Mouse (Mus musculus) right cerebral cortex, postnatal 10 days (tissue): ENCODE results near the gene Grik4.

Experiments used
- DNase-seq, 2 experiments: peaks; one replicate each; pipeline ENCODE4 v3.0.0; 2021; ENCODE audit warnings: low spot score in 2 of 2

Grik4 gene

GRCm38 (mm10) chr9:42898091-42898591 lies 46.2 kb downstream of the Grik4 start:
- DNase-seq: peak; percentile 55 to 59

GRCm38 (mm10) chr9:42897361-42898051 lies 46.8 kb downstream of the Grik4 start:
- DNase-seq: peak; percentile 78 to 84

DNA sequence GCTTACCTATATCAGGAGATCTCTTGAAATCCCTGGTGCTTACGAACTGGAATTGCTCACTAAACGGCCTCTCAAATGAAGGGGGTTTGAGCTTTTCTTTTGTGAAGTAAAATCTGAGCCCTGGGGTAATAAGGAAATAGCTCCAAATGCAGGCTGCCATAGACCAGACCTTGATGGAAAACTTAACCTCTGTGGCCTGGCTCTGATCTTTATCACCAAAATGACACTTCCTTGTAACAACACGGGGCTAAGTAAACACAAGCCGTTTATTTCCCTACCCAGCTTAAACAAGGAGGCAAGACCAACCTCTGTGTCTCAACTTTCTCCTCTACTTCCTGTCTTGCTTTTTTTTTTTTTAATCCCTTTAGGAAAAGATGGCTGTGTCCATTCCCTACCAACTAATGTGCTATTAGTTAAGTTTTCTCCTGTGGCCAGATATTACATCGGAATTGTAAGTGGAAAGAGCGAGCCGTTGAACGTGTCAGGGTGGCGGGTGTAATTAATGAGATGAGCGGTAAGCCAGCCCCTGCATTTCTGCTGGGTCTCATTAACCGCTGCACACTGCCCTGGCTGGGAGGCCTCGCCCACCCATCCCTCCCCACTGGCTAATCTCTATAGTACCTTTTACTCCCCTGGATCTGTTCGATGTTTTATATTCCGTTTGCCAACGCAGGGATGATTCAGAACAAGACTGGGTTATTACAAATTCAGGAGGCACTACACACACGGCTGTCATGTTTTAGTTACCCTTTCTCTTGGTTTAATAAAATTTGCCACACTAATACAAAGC lies 47.7 kb downstream of the Grik4 start:
- DNase-seq: no peak

DNA sequence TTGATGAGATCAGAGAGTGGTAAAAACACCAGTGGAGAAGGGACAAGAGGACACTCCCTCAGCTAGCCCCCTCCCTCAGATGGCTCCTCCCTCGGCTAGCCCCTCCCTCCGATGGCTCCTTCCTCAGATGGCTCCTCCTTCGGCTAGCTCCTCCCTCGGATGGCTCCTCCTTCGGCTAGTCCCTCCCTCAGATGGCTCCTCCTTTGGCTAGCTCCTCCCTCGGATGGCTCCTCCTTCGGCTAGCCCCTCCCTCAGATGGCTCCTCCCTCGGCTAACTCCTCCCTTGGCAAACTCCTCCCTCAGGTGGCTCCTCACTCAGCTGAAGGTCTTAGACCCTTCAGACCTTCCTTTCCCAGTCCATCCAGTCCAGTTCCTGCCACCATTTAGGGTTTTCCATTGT lies 51.5 kb downstream of the Grik4 start:
- DNase-seq: no peak

GRCm38 (mm10) chr9:42887930-42888329 lies 56.4 kb downstream of the Grik4 start:
- DNase-seq: no peak

DNA sequence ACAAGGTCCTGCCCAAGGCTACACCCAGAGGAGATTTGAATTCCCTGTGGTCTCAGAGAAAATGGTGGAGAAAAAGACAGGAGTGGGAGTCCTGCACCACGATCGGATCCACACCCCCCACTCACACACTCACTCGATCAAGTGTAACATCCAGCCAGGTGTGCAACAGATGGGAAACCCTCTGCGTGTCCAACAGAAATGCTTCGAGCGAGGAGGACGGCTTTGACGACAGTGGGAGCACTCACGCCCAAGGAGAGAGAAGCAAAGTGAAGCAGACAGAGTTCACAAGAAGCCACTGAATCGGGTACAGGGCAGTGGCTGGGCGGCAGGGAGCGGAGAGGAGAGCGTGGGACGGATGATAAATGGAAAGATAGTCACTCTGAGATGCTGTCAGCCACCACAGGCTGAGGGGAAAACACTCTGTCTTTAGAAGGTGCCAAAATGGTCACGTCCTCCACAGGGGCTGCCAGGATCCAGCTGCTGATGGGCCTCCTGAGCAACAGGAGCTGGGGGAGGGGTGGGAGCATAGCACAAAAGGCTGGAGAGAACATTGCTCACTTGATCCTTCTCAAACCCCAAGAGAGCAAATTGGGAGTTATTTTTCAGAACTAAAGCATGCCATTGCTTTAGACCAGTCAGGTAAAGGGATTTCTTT lies 58.1 kb downstream of the Grik4 start:
- no peak for DNase-seq

DNA sequence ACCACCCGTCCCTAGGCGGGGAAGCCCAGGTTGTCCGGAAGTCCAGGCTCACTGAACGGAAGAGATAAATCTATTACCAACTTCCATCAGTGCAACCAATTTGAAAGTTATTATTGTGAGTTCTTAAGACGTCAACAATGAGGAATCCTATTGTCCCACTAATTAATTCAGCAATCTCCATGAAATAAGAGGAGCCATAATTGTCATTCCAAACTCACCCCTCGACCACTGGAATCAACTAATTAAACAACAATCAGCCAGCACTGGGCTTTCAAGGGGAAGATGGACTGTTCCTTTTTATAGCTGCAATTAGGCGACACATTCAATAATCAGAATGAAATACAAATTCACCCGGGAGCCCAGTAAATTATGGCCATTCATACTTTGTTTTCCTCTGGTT lies 58.7 kb downstream of the Grik4 start:
- DNase-seq: no peak

GRCm38 (mm10) chr9:42885123-42885522 lies 59.2 kb downstream of the Grik4 start:
- DNase-seq: no peak

GRCm38 (mm10) chr9:42883006-42883759 lies 61.1 kb downstream of the Grik4 start:
- DNase-seq: no peak

DNA sequence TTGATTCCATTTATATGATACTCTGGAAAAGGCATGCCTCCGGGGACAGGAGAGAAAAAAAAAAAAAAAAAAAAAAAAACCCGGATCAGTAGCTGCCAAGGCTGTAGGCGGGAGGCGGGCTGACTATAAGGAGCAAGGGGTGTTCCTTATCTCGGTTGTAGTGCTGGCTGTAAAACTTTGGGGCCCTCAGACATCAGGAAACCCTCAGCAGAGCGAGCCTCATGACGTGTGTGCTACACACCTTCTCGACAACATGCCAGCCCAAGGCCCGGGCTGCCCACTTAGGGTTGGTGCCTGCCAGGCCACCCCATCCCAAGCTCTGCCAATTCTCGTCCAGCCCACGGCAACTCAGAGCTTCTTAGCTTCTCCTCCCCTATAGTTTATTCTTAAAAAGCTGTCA lies 62.0 kb downstream of the Grik4 start:
- DNase-seq: peak; percentile 38 to 41

DNA sequence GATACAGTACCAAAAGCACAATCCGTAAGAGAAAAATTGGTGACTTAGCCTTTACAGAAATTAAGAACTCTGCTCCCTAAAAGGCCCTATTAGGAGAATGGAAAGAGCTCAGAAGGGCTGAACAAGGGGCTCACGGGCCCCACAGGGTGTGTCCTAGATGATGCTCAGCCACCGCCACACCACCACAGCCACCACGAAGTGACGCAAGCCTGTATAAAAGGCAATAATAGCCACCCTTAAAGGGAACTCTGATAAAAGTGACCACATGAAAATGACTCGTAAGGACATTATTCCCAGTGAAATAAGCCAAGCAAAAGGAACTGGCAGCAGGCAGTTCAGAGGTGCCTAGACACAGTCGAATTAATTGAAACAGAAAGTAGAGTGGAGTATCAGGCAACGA lies 63.3 kb downstream of the Grik4 start:
- no peak for DNase-seq

- DNase-seq: peak; percentile 35 to 42
Measured at GRCm38 (mm10) chr9:42878401-42878800, 65.9 kb downstream of the Grik4 start.

GRCm38 (mm10) chr9:42872885-42873284 lies 71.4 kb downstream of the Grik4 start:
- DNase-seq: no peak

- DNase-seq: no peak
Measured at GRCm38 (mm10) chr9:42871681-42872080, 72.6 kb downstream of the Grik4 start.

GRCm38 (mm10) chr9:42870257-42870656 lies 74.0 kb downstream of the Grik4 start:
- no peak for DNase-seq

- DNase-seq: peak in 1 of 2 experiments; percentile 49
Measured at GRCm38 (mm10) chr9:42868508-42868907, 75.8 kb downstream of the Grik4 start.

GRCm38 (mm10) chr9:42866650-42867049 lies 77.6 kb downstream of the Grik4 start:
- no peak for DNase-seq

DNA sequence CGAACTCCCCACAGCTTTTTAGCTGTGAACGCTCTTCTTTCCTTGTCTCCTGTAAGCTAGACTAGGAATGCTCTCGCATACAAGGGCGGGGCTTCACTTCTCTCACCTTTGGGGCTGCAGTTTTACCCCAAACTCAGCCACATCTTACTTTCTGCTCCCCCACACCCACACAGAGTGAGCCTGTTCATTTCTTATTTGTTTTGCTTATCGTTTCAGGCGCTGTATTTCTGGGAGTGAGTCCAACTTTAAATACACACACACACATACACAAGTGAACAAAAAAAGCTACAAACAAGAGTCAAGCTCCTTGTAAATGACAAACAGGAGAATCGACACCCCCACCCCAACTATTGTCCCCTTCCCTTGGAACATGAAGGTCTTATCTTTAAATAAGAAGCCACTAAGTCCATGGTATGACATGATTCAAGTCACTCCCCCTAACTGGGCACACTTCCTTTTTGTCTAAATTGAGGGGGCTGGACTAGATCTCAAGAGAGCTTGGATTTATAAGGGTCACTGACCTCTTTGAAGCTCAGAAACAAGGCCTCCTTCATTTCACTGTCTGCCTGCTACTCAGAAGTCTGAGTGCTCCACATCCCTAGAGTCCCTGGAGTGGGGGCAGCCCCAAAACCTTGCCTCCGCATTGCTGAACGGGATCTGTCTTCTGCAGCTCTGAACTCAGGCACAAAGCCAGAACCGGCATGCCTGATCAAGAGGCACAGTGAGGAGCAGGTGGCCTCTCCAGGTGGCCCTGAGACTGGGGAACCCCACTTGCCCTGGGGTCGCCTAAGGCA lies 79.1 kb downstream of the Grik4 start:
- no peak for DNase-seq

DNA sequence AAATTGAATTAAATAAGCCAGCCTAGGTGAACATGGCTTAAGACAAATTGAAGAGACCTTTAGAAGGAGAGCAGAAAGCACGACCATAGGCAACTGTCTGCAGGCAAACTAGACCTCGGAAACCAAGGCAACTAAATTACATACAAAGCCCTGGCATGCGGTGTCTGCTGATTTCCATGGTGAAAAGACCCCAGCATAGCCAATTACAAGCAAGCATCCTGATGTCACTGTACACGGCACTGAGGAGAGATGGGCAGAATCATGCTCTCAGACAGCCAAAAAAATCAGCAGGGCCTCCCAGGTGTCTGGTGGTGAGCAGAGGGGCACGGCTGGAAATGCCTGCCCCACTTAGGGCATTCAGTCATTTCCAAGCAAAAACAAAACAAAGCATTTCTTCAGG lies 80.9 kb downstream of the Grik4 start:
- no peak for DNase-seq

GRCm38 (mm10) chr9:42861711-42862110 lies 82.6 kb downstream of the Grik4 start:
- no peak for DNase-seq

DNA sequence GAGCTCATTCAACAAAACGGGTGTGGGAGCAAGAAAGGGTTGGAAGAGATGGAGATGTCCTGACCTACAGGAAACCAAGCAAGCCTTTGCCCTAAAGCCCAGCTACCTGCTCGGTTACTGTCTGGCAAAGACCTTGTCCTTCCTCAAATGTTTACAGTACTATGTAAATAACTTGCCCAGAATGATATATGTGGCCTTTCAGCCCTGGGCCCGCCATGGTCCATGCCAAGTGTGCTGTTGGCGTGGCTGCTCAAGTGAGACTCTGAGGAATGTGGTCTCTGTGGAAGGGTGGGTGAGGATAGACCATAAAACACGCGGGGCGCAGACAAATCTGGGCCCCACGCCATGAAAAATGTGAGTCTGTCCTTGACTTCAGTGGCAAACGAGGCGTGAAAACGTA lies 83.1 kb downstream of the Grik4 start:
- no peak for DNase-seq
